ENCODE assay signal across 8 mouse cellular contexts in the genomic region with DNA sequence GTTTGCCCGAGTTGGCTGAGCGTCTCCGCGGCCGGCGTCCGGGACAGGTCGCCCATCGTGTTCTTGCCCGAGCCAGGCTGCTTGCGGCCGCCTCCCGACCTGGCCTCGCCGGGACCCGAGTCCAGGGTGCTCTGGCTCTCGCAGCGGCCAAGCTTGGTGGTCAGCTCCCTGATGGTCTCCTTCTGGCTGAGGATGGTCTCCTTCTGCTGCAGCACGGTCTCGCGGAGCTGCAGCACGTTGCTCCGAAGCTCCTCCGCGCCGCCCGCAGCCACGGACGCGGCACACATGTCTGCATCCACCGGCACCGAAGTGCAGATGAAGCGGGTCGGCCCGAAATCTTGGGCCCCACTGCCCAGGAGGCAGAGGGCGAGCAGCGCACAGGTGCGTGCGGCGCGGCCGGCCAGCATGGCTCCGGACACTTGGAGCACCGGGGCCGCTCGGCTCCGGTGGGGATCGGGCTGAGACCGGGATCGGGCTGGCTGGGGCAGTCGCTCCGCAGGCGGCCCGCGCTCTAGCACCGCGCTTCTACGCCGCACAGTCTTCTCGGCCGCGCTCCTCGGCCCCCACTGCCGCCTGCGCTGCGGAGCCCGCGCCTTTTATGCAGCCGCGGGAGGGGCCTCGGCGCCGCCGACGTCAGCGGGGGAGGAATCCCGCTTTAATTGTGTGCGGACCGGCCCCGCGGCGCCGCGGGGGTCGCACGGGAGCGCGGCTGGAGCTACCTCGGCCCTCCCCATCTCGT. TPM values are rescaled to one million over a fixed set of nuclear protein-coding genes. Genes with fewer than 3 reads are reported as not detected.
A peak's percentile ranks its signal among the peaks of the same experiment; 100 is the strongest.
DNase-seq lines count a peak whose midpoint lies in the region; TF ChIP-seq lines count a peak whose summit lies in the region.

A gene (minus strand): TSS at position 571 of the 739 bp plus-strand sequence.

- peak within 1 kb of the TSS; percentile 71 for H3K4me3 ChIP-seq in heart, embryonic 10.5 days
- H3K4me3 ChIP-seq in ES-E14 (ENCODE audit: insufficient read depth in 1 of 2, low read depth in 1 of 2, low read length in 2 of 2, poor library complexity in 1 of 2, severe bottlenecking in 1 of 2) = peak within 1 kb of the TSS; percentile 46 to 52

- H3K27ac ChIP-seq in heart, embryonic 10.5 days = peak within 1 kb of the TSS; percentile 53
- no peak within 1 kb of the TSS for H3K27ac ChIP-seq in ES-E14 (ENCODE audit: insufficient read depth, low read depth, low read length, poor library complexity, severe bottlenecking)

- intact Hi-C loops in left cerebral cortex, postnatal 25 days (cut with DNase I) = loop anchor here (1.0 to 5.0 kb wide), 5 partner anchors 32 to 310 kb away; no protein-coding TSS in a partner anchor

- whole genome bisulfite sequencing in heart, embryonic 10.5 days = under 1% methylated on average over 89 of the region's 90 CpGs

- peaks cover 99% of the 10 kb centered on the region for H3K27me3 ChIP-seq in heart, embryonic 10.5 days (ENCODE audit: insufficient read depth, poor library complexity, severe bottlenecking)

- H3K9ac ChIP-seq in ES-E14 (ENCODE audit: insufficient read depth, low read depth, low read length, poor library complexity, severe bottlenecking) = peak within 1 kb of the TSS; percentile 31; the same call in 1 of the 2 replicates

- peaks cover 53% of the 10 kb centered on the region for H3K4me1 ChIP-seq in heart, embryonic 10.5 days
- H3K4me1 ChIP-seq in ES-E14 (ENCODE audit: control insufficient read depth in 2 of 2, insufficient read depth in 2 of 2, low read length in 2 of 2, poor library complexity in 1 of 2) = no peaks in the 10 kb centered on the region; a peak in 1 of 4 replicates

- no peak for DNase-seq in heart, embryonic 10.5 days (ENCODE audit: low spot score)
- no peak for DNase-seq in heart, adult 8-10 months (ENCODE audit: low spot score)
- no peak for DNase-seq in ES-E14 (ENCODE audit: low read depth, low spot score)
- DNase-seq in cerebellum, postnatal 36 days = peak; percentile 87 to 89
- peak; percentile 17 for DNase-seq in heart, postnatal 4 days
- peak; percentile 77 to 84 for DNase-seq in left cerebral cortex, postnatal 25 days (ENCODE audit: low spot score in 2 of 2)
- peak; percentile 32 for DNase-seq in naive thymus-derived CD4-positive, alpha-beta T cell, adult 2 months (ENCODE audit: low read depth)
- DNase-seq in spleen, adult 12 weeks (ENCODE audit: low spot score) = no peak

- H3K36me3 ChIP-seq in heart, embryonic 10.5 days = no peaks in the 10 kb centered on the region
- H3K36me3 ChIP-seq in ES-E14 (ENCODE audit: control insufficient read depth, insufficient read depth, low read length, poor library complexity, severe bottlenecking) = no peaks in the 10 kb centered on the region

- no peaks in the 10 kb centered on the region for H3K9me3 ChIP-seq in heart, embryonic 10.5 days
- H3K9me3 ChIP-seq in ES-E14 (ENCODE audit: control insufficient read depth, insufficient read depth, low read depth, low read length) = no peaks in the 10 kb centered on the region

- in situ Hi-C loops in ES-E14 (cut with MboI; ENCODE audit: low sequenced_read_pairs in 2 of 2, unreplicated experiment in 2 of 2) = loop anchor here in 1 of 2 experiments (10.0 kb wide), 1 partner anchor 503 kb away; a partner anchor contains a TSS

TF ChIP-seq in ES-E14, 5 proteins besides CTCF, POLR2A, EP300 and RAD21:
- TF ChIP-seq ZC3H11A (IDR thresholded peaks at IDR 0.05; ENCODE audit: borderline replicate concordance, low read depth, low read length) (no peak), HCFC1 (IDR thresholded peaks at IDR 0.05; ENCODE audit: borderline replicate concordance, insufficient read depth, low read length) (no peak), MAFK (IDR thresholded peaks at IDR 0.05; ENCODE audit: insufficient read depth, low read depth, low read length) (no peak), CHD2 (IDR thresholded peaks at IDR 0.05; ENCODE audit: low read depth, low read length) (no peak), ZNF384 (IDR thresholded peaks at IDR 0.05; ENCODE audit: low read depth, low read length) (no peak)

RNA-seq across cellular contexts. Expression of the gene that starts here (rescaled TPM):
- polyA plus RNA-seq in heart, embryonic 10.5 days (2016; fragmentation: Nextera tagmentation; extraction: Ambion mirVana) = 0.49 and 0.88 TPM in 2 replicates
- under 1 TPM; 0.09 to 0.24 (median 0.16) TPM for total RNA-seq in heart, adult 8-10 months (2022)
- total RNA-seq in ES-E14 (2012; rRNA removed) = 0.79 and 0.80 TPM in 2 replicates
- total RNA-seq in heart, postnatal 4 days (2021) = under 1 TPM; 0.50 to 0.74 TPM
- total RNA-seq in left cerebral cortex, postnatal 25 days (2021) = 100 to 1,000 TPM; 182 to 222 TPM

Comparison
In these comparisons a context has a peak if more than half of its experiments do, and no peak if none do; other contexts are left out.
1. RNA of the gene that starts here (total RNA-seq): 182 to 222 TPM in left cerebral cortex, postnatal 25 days; 0.79 to 0.80 TPM in ES-E14, 0.50 to 0.74 TPM in heart, postnatal 4 days and 0.09 to 0.24 TPM in heart, adult 8-10 months; every median in the first group is over 100 times any median in the second.
2. Peak in DNase-seq in heart, postnatal 4 days; RNA of the gene not detected or under 1 TPM.
3. DNase-seq: peak in cerebellum, postnatal 36 days (2 of 2), left cerebral cortex, postnatal 25 days (2 of 2) and naive thymus-derived CD4-positive, alpha-beta T cell, adult 2 months (single experiment); none in heart, embryonic 10.5 days (single experiment), heart, adult 8-10 months (single experiment), ES-E14 (single experiment) and spleen, adult 12 weeks (single experiment).